ENCODE assay signal across 9 mouse cellular contexts in genomic region chr10:80302471-80302881, GRCm38 (mm10). TPM values are rescaled to one million over a fixed set of nuclear protein-coding genes. Genes with fewer than 3 reads are reported as not detected.
DNase-seq lines count a peak whose midpoint lies in the region; ATAC-seq and TF ChIP-seq lines count a peak whose summit lies in the region.
"Had no signal": no experiment of that assay in that cellular context is flagged by ENCODE, and none has a peak within 500 bp of the region (broad histone marks: within the 10 kb centered on the region; RNA-seq: fewer than 3 reads in every experiment).

No protein-coding gene starts in this region.

- H3K9ac ChIP-seq in forebrain, embryonic 12.5 days: peak overlapping the region; percentile 94
- no peak overlapping the region for H3K9ac ChIP-seq in heart, embryonic 16.5 days (ENCODE audit: low read length)
- H3K9ac ChIP-seq in kidney, embryonic 16.5 days (replicated peaks; ENCODE audit: low read length): no peak overlapping the region
- H3K9ac ChIP-seq in lung, postnatal 0 days (replicated peaks; ENCODE audit: low read depth): no peak overlapping the region

- H3K4me1 ChIP-seq in forebrain, embryonic 12.5 days: peaks cover 70% of the 10 kb centered on the region
- H3K4me1 ChIP-seq in heart, embryonic 16.5 days (ENCODE audit: control insufficient read depth, insufficient read depth, low read length): peaks cover 3% of the 10 kb centered on the region; the same call in 1 of the 2 replicates
- H3K4me1 ChIP-seq in kidney, embryonic 16.5 days (ENCODE audit: insufficient read depth, low read length): peaks cover 15% of the 10 kb centered on the region
- peaks cover 5% of the 10 kb centered on the region; the same call in 1 of the 2 replicates for H3K4me1 ChIP-seq in lung, postnatal 0 days (ENCODE audit: insufficient read depth, low read depth, low read length)

- H3K27me3 ChIP-seq in forebrain, embryonic 12.5 days: peaks cover 18% of the 10 kb centered on the region; the same call in 1 of the 2 replicates
- H3K27me3 ChIP-seq in heart, embryonic 16.5 days (ENCODE audit: control insufficient read depth, insufficient read depth, low read length): peaks cover 86% of the 10 kb centered on the region
- peaks cover 67% of the 10 kb centered on the region for H3K27me3 ChIP-seq in kidney, embryonic 16.5 days (ENCODE audit: insufficient read depth, low read length)
- peaks cover 38% of the 10 kb centered on the region for H3K27me3 ChIP-seq in lung, postnatal 0 days (replicated peaks; ENCODE audit: insufficient read depth, low read length)

- no peak; the same call in 1 of the 2 replicates for TF ChIP-seq CTCF in lung, postnatal 0 days (IDR thresholded peaks at IDR 0.05)

- ATAC-seq in forebrain, embryonic 12.5 days (ENCODE audit: low FRiP score): no peak
- peak; percentile 57 for ATAC-seq in heart, embryonic 16.5 days (replicated peaks; ENCODE audit: extremely low read depth, insufficient read depth, low FRiP score)
- peak; percentile 57 for ATAC-seq in kidney, embryonic 16.5 days (ENCODE audit: low FRiP score, low TSS enrichment)
- peak; percentile 91 for ATAC-seq in lung, postnatal 0 days
- no peak for ATAC-seq in monocyte, adult 5-6 weeks (replicated peaks; ENCODE audit: insufficient number of reproducible peaks, low FRiP score, low TSS enrichment, poor library complexity, severe bottlenecking)

- no peaks in the 10 kb centered on the region for H3K9me3 ChIP-seq in forebrain, embryonic 12.5 days
- no peaks in the 10 kb centered on the region for H3K9me3 ChIP-seq in heart, embryonic 16.5 days (replicated peaks; ENCODE audit: control insufficient read depth, low read length)
- no peaks in the 10 kb centered on the region for H3K9me3 ChIP-seq in kidney, embryonic 16.5 days (ENCODE audit: low read length)
- H3K9me3 ChIP-seq in lung, postnatal 0 days (ENCODE audit: low read length): no peaks in the 10 kb centered on the region

- H3K4me3 ChIP-seq in forebrain, embryonic 12.5 days (replicated peaks): peak overlapping the region; percentile 60
- no peak overlapping the region for H3K4me3 ChIP-seq in heart, embryonic 16.5 days (ENCODE audit: low read length)
- no peak overlapping the region for H3K4me3 ChIP-seq in kidney, embryonic 16.5 days (ENCODE audit: low read length)
- H3K4me3 ChIP-seq in lung, postnatal 0 days (ENCODE audit: low read depth, low read length): no peak overlapping the region

- peaks cover 52% of the 10 kb centered on the region for H3K36me3 ChIP-seq in forebrain, embryonic 12.5 days (replicated peaks)
- no peaks in the 10 kb centered on the region for H3K36me3 ChIP-seq in heart, embryonic 16.5 days (ENCODE audit: control insufficient read depth, insufficient read depth)
- H3K36me3 ChIP-seq in kidney, embryonic 16.5 days (ENCODE audit: insufficient read depth, low read length): no peaks in the 10 kb centered on the region
- H3K36me3 ChIP-seq in lung, postnatal 0 days (ENCODE audit: insufficient read depth, low read length): no peaks in the 10 kb centered on the region

- peak overlapping the region; percentile 50; the same call in 1 of the 2 replicates for H3K27ac ChIP-seq in forebrain, embryonic 12.5 days
- no peak overlapping the region; the same call in 1 of the 2 replicates for H3K27ac ChIP-seq in heart, embryonic 16.5 days (ENCODE audit: low read length)
- no peak overlapping the region; the same call in 1 of the 2 replicates for H3K27ac ChIP-seq in kidney, embryonic 16.5 days (ENCODE audit: low read length)
- H3K27ac ChIP-seq in lung, postnatal 0 days (ENCODE audit: low read length): peak overlapping the region; percentile 54

- 19% methylated on average over 9 of the region's 9 CpGs for WGBS in forebrain, embryonic 12.5 days
- WGBS in heart, embryonic 16.5 days: 9% methylated on average over 9 of the region's 9 CpGs
- WGBS in kidney, embryonic 16.5 days: 16% methylated on average over 9 of the region's 9 CpGs
- 5% methylated on average over 9 of the region's 9 CpGs for WGBS in lung, postnatal 0 days

- peak; percentile 57 for DNase-seq in urinary bladder, postnatal 14 days (ENCODE audit: low spot score)
- no peak for DNase-seq in urinary bladder, postnatal 10 days (ENCODE audit: low spot score)
- peak; percentile 93 for DNase-seq in lung, postnatal 0 days (ENCODE audit: low spot score)
- peak; percentile 87 for DNase-seq in skeletal muscle tissue, adult 2 months (ENCODE audit: low read depth, low spot score)

- H3K4me2 ChIP-seq in forebrain, embryonic 12.5 days: peak overlapping the region; percentile 82
- H3K4me2 ChIP-seq in heart, embryonic 16.5 days (ENCODE audit: low read depth, low read length): peak overlapping the region; percentile 4; the same call in 1 of the 2 replicates
- H3K4me2 ChIP-seq in kidney, embryonic 16.5 days (replicated peaks; ENCODE audit: low read depth, low read length): peak overlapping the region; percentile 23; the same call in 1 of the 2 replicates
- 0 out of 2 replicates have a peak overlapping the region, but pooled peaks have one; percentile 14 for H3K4me2 ChIP-seq in lung, postnatal 0 days (replicated peaks; ENCODE audit: low read depth, low read length)

- TF ChIP-seq EP300 in lung, postnatal 0 days (IDR thresholded peaks at IDR 0.05): peak; percentile 45; the same call in 1 of the 2 replicates

RNA-seq across cellular contexts. Expression of gene Apc2, which starts 6.7 kb away (rescaled TPM):
- 144 and 165 TPM in 2 replicates for polyA plus RNA-seq in forebrain, embryonic 12.5 days (2016; fragmentation: Nextera tagmentation; extraction: Ambion mirVana)
- polyA plus RNA-seq in heart, embryonic 16.5 days (2015; fragmentation: Nextera tagmentation; extraction: Ambion mirVana): 1.5 TPM in 2 replicates
- polyA plus RNA-seq in kidney, embryonic 16.5 days (2015; fragmentation: Nextera tagmentation; extraction: Ambion mirVana): 1.6 and 1.9 TPM in 2 replicates
- polyA plus RNA-seq in lung, postnatal 0 days (2015; fragmentation: Nextera tagmentation; extraction: Ambion mirVana): 0.57 and 0.85 TPM in 2 replicates
- total RNA-seq in monocyte, adult 5-6 weeks (2017): 2.3 TPM in 1 of 3 replicates, not detected in the others

RNA-seq across cellular contexts. Expression of gene Rps15, which starts 10.2 kb away (rescaled TPM):
- polyA plus RNA-seq in forebrain, embryonic 12.5 days (2016; fragmentation: Nextera tagmentation; extraction: Ambion mirVana): 708 and 760 TPM in 2 replicates
- 536 and 549 TPM in 2 replicates for polyA plus RNA-seq in heart, embryonic 16.5 days (2015; fragmentation: Nextera tagmentation; extraction: Ambion mirVana)
- 899 and 901 TPM in 2 replicates for polyA plus RNA-seq in kidney, embryonic 16.5 days (2015; fragmentation: Nextera tagmentation; extraction: Ambion mirVana)
- polyA plus RNA-seq in lung, postnatal 0 days (2015; fragmentation: Nextera tagmentation; extraction: Ambion mirVana): 651 and 741 TPM in 2 replicates
- 1,267 to 1,604 TPM (median 1,393 TPM) in 3 replicates for total RNA-seq in monocyte, adult 5-6 weeks (2017)

RNA-seq across cellular contexts. Expression of gene 2310011J03Rik, which starts 17.9 kb away (rescaled TPM):
- 42.6 and 44.4 TPM in 2 replicates for polyA plus RNA-seq in forebrain, embryonic 12.5 days (2016; fragmentation: Nextera tagmentation; extraction: Ambion mirVana)
- polyA plus RNA-seq in heart, embryonic 16.5 days (2015; fragmentation: Nextera tagmentation; extraction: Ambion mirVana): 33.5 and 35.8 TPM in 2 replicates
- 52.9 and 54.8 TPM in 2 replicates for polyA plus RNA-seq in kidney, embryonic 16.5 days (2015; fragmentation: Nextera tagmentation; extraction: Ambion mirVana)
- 58.4 and 64.8 TPM in 2 replicates for polyA plus RNA-seq in lung, postnatal 0 days (2015; fragmentation: Nextera tagmentation; extraction: Ambion mirVana)
- 23.5 to 28.1 TPM (median 27.6 TPM) in 3 replicates for total RNA-seq in monocyte, adult 5-6 weeks (2017)

RNA-seq across cellular contexts. Expression of gene Pcsk4, which starts 26.8 kb away (rescaled TPM):
- polyA plus RNA-seq in forebrain, embryonic 12.5 days (2016; fragmentation: Nextera tagmentation; extraction: Ambion mirVana): 3.7 and 3.8 TPM in 2 replicates
- polyA plus RNA-seq in heart, embryonic 16.5 days (2015; fragmentation: Nextera tagmentation; extraction: Ambion mirVana): 1.6 and 1.9 TPM in 2 replicates
- polyA plus RNA-seq in kidney, embryonic 16.5 days (2015; fragmentation: Nextera tagmentation; extraction: Ambion mirVana): 8.6 and 8.8 TPM in 2 replicates
- polyA plus RNA-seq in lung, postnatal 0 days (2015; fragmentation: Nextera tagmentation; extraction: Ambion mirVana): 3.4 and 3.7 TPM in 2 replicates
- 0.57 TPM in 1 of 3 replicates, not detected in the others for total RNA-seq in monocyte, adult 5-6 weeks (2017)
- total RNA-seq: neutrophil, adult 5-6 weeks had no signal

RNA-seq across cellular contexts. Expression of gene Reep6, which starts 27.3 kb away (rescaled TPM):
- 4.1 and 4.4 TPM in 2 replicates for polyA plus RNA-seq in forebrain, embryonic 12.5 days (2016; fragmentation: Nextera tagmentation; extraction: Ambion mirVana)
- polyA plus RNA-seq in heart, embryonic 16.5 days (2015; fragmentation: Nextera tagmentation; extraction: Ambion mirVana): 1.8 and 2.6 TPM in 2 replicates
- 11.0 and 11.5 TPM in 2 replicates for polyA plus RNA-seq in kidney, embryonic 16.5 days (2015; fragmentation: Nextera tagmentation; extraction: Ambion mirVana)
- 15.4 and 17.6 TPM in 2 replicates for polyA plus RNA-seq in lung, postnatal 0 days (2015; fragmentation: Nextera tagmentation; extraction: Ambion mirVana)
- not detected in 3 replicates for total RNA-seq in monocyte, adult 5-6 weeks (2017)
- total RNA-seq: neutrophil, adult 5-6 weeks had no signal

Comparison
In these comparisons a context has a peak if more than half of its experiments do, and no peak if none do; other contexts are left out.
1. ATAC-seq: peak in heart, embryonic 16.5 days (single experiment), kidney, embryonic 16.5 days (single experiment) and lung, postnatal 0 days (single experiment); none in forebrain, embryonic 12.5 days (single experiment) and monocyte, adult 5-6 weeks (single experiment).
2. H3K27ac ChIP-seq: peak in forebrain, embryonic 12.5 days (single experiment) and lung, postnatal 0 days (single experiment); none in heart, embryonic 16.5 days (single experiment) and kidney, embryonic 16.5 days (single experiment).
3. H3K4me2 ChIP-seq: peak in every context shown above with its lines; median percentile 82 in forebrain, embryonic 12.5 days; 23 in kidney, embryonic 16.5 days; 14 in lung, postnatal 0 days; 4 in heart, embryonic 16.5 days.
4. RNA of gene Apc2, which starts 6.7 kb away (polyA plus RNA-seq): 144 to 165 TPM in forebrain, embryonic 12.5 days; 1.6 to 1.9 TPM in kidney, embryonic 16.5 days, 1.5 TPM in heart, embryonic 16.5 days and 0.57 to 0.85 TPM in lung, postnatal 0 days; every median in the first group is over 10 times any median in the second.